Mouse (Mus musculus) layer of hippocampus, postnatal 10 days (tissue): ENCODE results near the gene Gzmk. TPM values are rescaled to one million over a fixed set of nuclear protein-coding genes. Genes with fewer than 3 reads are reported as not detected.

Experiments
- DNase-seq, 2 experiments: peaks; one replicate each; pipeline ENCODE4 v3.0.0; 2021; ENCODE audit warnings: low spot score in 2 of 2
- total RNA-seq, 2 experiments: library from RNA; stranded (reverse); gene quantifications; 2 replicates each; pipeline ENCODE4 v1.2.3; 2021

Gene Gzmk
- total RNA-seq, 2 experiments from 2014 or later: 0.25 TPM; not detected in 1

- no peak for DNase-seq
These were observed 22.6 kb downstream of the Gzmk start for GRCm38 (mm10) chr13:113203146-113203545.

GRCm38 (mm10) chr13:113202184-113202583 is 23.5 kb downstream of the Gzmk start:
- no peak for DNase-seq

GRCm38 (mm10) chr13:113201631-113202030 is 24.1 kb downstream of the Gzmk start:
- DNase-seq: no peak

- no peak for DNase-seq
These were observed 25.0 kb downstream of the Gzmk start for GRCm38 (mm10) chr13:113200726-113201125.

GRCm38 (mm10) chr13:113199331-113199730 is 26.4 kb downstream of the Gzmk start:
- no peak for DNase-seq

- DNase-seq: no peak
These were observed 27.7 kb downstream of the Gzmk start for GRCm38 (mm10) chr13:113197872-113198502.

- DNase-seq: no peak
These were observed 28.7 kb downstream of the Gzmk start for GRCm38 (mm10) chr13:113196808-113197674.

- DNase-seq: no peak
These were observed 42.0 kb downstream of the Gzmk start for GRCm38 (mm10) chr13:113183720-113184119.

GRCm38 (mm10) chr13:113183310-113183709 is 42.4 kb downstream of the Gzmk start:
- DNase-seq: no peak

GRCm38 (mm10) chr13:113174162-113174561 is 51.5 kb downstream of the Gzmk start:
- no peak for DNase-seq

- DNase-seq: no peak
These were observed 55.5 kb downstream of the Gzmk start for GRCm38 (mm10) chr13:113170256-113170655.

- DNase-seq: no peak
These were observed 57.6 kb downstream of the Gzmk start for GRCm38 (mm10) chr13:113168018-113168534.

- no peak for DNase-seq
These were observed 61.3 kb downstream of the Gzmk start for GRCm38 (mm10) chr13:113164252-113165005.

GRCm38 (mm10) chr13:113151556-113151955 is 74.2 kb downstream of the Gzmk start:
- no peak for DNase-seq

GRCm38 (mm10) chr13:113139597-113139996 is 86.1 kb downstream of the Gzmk start:
- no peak for DNase-seq

- no peak for DNase-seq
These were observed 95.7 kb downstream of the Gzmk start for GRCm38 (mm10) chr13:113129974-113130373.

Other genes with a start within 250 kb of the Gzmk start
- gene Ccno, start 238.1 kb downstream of the Gzmk start, total RNA-seq: 1 to 10 TPM; 1.4 to 1.7 TPM
- gene Mcidas, start 232.1 kb downstream of the Gzmk start, total RNA-seq: under 1 TPM; 0.36 to 0.48 TPM
- gene Cdc20b, start 190.8 kb downstream of the Gzmk start, total RNA-seq: under 1 TPM in 1 of 2 experiments, not detected in 1; 0.30 TPM
- 10 to 100 TPM; 15.5 to 18.5 TPM for gene Gpx8, start 179.5 kb downstream of the Gzmk start, total RNA-seq
- not detected for gene Gzma, start 124.9 kb downstream of the Gzmk start, total RNA-seq
- 1 to 10 TPM in 1 of 2 experiments, under 1 TPM in 1; 0.56 to 1.2 TPM for gene Esm1, start 16.2 kb downstream of the Gzmk start, total RNA-seq
- gene BC067074, start 67.3 kb upstream of the Gzmk start, total RNA-seq: 1 to 10 TPM; 1.8 to 2.3 TPM